Mouse (Mus musculus) cerebellum, adult 2 months (tissue): ENCODE results near the gene Gsk3b.

Source experiments
- CTCF ChIP-seq: fragments of 200-500 bp; IDR thresholded peaks from 2 replicates; pipeline ENCODE4 v1.5.1; 2011; ENCODE audit warnings: low read depth, mild to moderate bottlenecking, control low read depth, low read length, moderate library complexity, borderline replicate concordance; ENCODE audit not compliant: insufficient read depth
- POLR2A ChIP-seq: fragments of 200-500 bp; IDR thresholded peaks from 2 replicates; pipeline ENCODE4 v1.6.1; 2011; ENCODE audit warnings: low read length, control low read depth, borderline replicate concordance; ENCODE audit not compliant: insufficient read depth

- no peak for TF ChIP-seq POLR2A
- no peak for TF ChIP-seq CTCF
These were observed 92.6 kb downstream of the Gsk3b start for GRCm38 (mm10) chr16:38181421-38181820.
